Mouse (Mus musculus) spleen, postnatal 10 days (tissue): ENCODE results near the gene Atm.
A peak's percentile ranks its signal among the peaks of the same experiment; 100 is the strongest.

Experiments
- DNase-seq, 2 experiments: peaks; one replicate each; pipeline ENCODE4 v3.0.0; 2021 to 2022; ENCODE audit warnings: low spot score in 2 of 2

Atm gene

GRCm38 (mm10) chr9:53536558-53537320 lies at the start of gene Atm, which contains the start of gene Npat:
Atm (minus strand) TSS chr9:53536740.
Npat (plus strand) TSS chr9:53537047.
- DNase-seq, result peak; percentile 94 to 99

DNA sequence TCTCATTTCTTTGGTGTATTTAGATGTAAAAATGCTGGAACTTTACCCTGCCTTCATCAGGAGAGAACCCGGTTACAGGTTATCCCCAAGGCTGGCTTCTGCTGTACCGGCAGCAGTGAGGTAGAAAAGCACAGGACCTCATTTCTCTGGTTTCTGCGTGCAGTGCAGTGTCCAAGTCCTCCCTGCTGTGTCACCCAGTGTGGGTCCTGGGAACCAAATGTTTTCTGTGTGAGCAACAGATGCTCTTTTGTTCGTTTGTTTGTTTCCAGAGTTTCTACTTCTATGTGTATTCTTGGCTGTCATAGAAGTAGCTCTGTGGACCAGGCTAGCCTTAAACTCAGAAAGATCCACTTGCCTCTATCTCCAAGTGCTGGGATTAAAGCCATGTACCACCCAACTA lies 45.3 kb upstream of the Atm start:
- DNase-seq, result no peak

DNA sequence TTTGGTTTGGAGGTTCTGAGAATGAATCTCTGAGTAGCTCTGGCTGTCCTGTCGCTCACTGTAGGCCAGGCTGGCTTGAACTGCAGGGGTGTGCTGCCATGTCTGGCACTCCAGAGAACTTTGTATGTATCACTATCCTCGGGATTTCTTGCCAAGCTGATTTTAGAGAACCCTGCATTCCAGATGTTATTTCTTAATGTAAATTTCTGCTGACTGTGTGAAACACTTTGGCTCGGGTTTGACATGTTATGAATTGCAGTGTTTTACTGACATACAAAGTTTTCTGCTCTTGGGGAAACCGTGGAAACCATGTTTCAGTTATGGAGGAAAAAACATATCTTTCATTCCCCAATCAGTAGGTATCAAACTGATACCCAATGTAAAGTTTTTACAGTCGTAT lies 39.2 kb upstream of the Atm start:
- DNase-seq, result no peak

- no peak for DNase-seq
These were observed 36.2 kb upstream of the Atm start for GRCm38 (mm10) chr9:53572516-53573307.

- DNase-seq, result no peak
These were observed 34.1 kb upstream of the Atm start for GRCm38 (mm10) chr9:53570662-53571061.

- no peak for DNase-seq
These were observed 911 bp upstream of the Atm start for GRCm38 (mm10) chr9:53537336-53537965.

GRCm38 (mm10) chr9:53535416-53536320 lies 872 bp downstream of the Atm start:
- peak; percentile 18 to 24 for DNase-seq

GRCm38 (mm10) chr9:53517373-53518009 lies 19.0 kb downstream of the Atm start:
- no peak for DNase-seq

- DNase-seq, result no peak
These were observed 22.4 kb downstream of the Atm start for GRCm38 (mm10) chr9:53514091-53514490.

- DNase-seq, result no peak
These were observed 28.5 kb downstream of the Atm start for GRCm38 (mm10) chr9:53508053-53508452.

DNA sequence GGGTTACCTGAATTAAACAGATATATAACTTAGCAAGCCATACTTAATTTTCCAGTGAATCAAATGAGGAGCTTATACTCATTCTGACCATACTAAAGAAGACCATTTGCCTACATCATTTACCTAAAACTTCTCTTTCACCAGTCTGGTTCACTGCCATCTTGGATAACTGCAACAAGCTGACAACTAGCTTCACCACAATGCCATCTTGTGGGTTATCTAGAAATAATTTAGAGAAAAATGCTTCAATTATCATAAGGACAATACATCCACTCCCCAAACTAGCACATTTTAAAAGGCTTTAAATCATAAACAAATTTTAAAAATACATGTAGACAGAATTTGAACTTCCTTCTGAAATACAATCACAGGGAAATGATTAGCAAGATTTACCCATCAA lies 50.7 kb downstream of the Atm start:
- DNase-seq, result no peak

GRCm38 (mm10) chr9:53472806-53473518 lies 63.6 kb downstream of the Atm start:
- DNase-seq, result no peak

- DNase-seq, result no peak
These were observed 84.5 kb downstream of the Atm start for GRCm38 (mm10) chr9:53452038-53452437.

DNA sequence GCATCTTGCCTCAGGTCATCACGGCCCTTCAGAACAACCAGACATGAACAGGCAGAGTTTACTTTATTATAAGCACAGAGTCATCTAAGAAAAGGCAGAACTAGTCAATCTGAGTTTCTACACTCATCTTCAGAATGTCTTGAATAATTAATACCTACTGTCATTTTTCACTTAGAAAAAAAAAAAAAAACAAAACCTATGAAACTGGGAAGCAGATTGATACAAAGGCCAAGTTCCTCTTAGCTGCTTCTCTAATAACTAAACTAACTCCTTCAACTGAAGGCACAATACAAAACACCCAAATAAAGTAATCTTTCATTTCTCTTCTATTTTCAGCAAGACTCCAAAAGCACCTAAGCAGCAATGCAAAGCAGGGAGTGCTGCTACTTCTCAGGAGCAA lies 85.9 kb downstream of the Atm start:
- DNase-seq, result no peak

- DNase-seq, result no peak
These were observed 100.5 kb downstream of the Atm start for GRCm38 (mm10) chr9:53435830-53436570.

GRCm38 (mm10) chr9:53427638-53428037 lies 108.9 kb downstream of the Atm start:
- DNase-seq, result no peak

- no peak for DNase-seq
These were observed 109.8 kb downstream of the Atm start for GRCm38 (mm10) chr9:53426726-53427125.

- no peak for DNase-seq
These were observed 114.2 kb downstream of the Atm start for GRCm38 (mm10) chr9:53422133-53422896.

DNA sequence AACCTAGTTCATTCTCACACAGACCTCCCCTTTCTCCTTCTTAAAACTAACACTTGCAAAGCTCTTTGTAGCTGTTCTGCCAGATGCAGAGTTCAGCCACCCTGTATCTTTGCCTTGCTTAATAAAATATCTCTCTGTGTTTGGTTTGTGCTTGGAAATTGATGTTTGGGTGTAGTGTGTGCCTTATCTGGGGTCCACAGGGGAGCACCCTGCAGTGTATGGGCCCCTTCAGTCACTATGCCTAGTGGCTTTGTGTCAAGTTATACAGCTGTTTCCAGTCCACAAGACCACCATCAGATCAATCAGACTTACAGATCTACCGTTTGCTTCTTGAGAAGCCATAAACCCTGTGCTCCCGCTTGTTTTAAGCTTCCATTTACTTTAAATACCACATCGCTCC lies 127.1 kb downstream of the Atm start:
- no peak for DNase-seq
